Mouse (Mus musculus): ENCODE measurements around the gene Lama2.

The Lama2 gene

GRCm38 (mm10) chr10:27619658-27620057 lies at the start of gene Lama2:
Gene Lama2 (minus strand): TSS chr10:27619758.
- no peak for DNase-seq (ENCODE audit: low spot score)

DNA sequence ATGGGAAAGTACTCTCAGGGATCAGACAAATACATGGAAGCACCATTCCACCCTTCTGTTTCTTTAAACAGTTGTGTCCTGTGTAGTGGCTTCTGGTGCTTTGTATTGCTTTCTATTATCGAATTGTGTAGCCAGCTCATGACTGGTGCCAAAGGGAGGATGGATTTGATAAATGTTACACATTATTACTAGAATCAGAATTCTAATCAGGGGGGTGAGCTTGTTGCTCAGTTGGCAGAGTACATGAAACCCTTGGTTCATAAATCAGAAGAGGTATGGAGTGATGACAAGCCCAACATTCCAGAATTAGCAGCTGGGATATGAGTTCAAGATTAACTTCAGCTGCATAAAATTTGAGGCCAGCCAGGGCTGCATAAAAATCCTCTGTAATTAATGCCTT lies 44.8 kb upstream of the Lama2 start:
- no peak for DNase-seq (ENCODE audit: low spot score)

- DNase-seq (ENCODE audit: low spot score), result no peak
Measured at GRCm38 (mm10) chr10:27663396-27663795, 43.8 kb upstream of the Lama2 start.

DNA sequence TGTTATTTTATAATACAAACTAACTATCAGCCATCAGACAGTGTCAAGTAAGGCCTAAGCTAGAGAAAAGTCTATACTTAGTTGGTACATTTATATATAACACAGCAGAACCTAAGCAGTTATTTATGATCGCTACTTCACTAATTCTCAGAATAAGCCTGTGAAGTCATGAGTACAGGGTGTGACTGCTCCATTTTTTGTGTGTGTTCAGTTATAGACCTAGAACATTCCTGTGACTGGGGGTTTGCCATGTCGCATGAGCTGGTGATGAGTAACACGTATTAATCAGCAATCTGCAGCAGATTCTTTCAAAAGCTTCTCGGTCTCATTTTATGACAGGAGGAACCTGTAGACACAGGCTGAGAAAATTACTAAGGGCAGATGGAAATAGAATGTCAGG lies 34.6 kb upstream of the Lama2 start:
- DNase-seq (ENCODE audit: low spot score), result no peak

DNA sequence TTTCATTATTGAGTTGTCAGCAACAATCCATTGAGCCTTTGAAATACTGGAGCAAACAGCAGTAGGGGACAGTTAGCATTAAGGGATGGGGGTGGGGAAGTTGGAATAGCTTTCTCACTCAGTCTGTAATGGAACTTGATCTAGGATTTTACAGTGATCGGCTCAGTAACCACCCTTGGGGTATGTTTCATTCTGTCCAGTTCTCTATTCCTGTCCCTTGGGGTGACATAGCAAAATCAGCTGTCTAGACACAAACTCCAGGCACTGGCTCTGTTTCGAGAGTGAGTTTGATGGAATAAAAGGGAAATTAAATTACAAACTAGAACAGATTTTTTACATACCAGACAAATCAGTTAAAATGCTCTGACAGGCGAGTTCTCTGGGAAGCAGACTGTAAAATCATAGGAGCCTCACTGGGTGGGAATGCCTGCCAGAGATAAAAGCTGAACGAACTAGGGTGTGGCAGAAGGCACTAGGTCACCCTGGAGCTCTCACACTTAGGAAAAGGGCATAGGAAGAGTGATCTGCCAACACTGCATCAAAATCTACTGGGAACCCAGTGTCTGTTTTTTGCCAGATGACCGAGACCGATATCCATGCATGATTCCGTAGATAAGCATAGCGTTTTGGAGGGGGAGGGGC lies 33.3 kb upstream of the Lama2 start:
- DNase-seq (ENCODE audit: low spot score), result no peak

DNA sequence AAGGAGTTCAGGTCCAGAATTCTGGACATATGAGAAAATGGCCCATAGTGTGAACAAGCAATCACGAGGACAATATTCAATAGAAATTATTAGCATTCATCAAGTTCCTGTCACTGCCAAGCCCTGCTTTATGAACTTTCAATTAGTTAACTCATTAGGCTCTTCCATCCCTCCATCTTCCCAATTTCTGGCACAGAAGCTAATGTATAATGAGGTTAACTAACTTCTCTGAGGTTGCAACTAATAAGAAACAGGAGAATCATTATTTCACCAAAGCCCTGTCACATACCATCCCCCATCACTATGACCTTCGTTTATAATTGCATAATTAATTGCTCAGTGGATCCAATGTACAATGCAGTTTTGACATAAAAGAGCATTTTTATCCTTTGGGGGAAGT lies 16.2 kb upstream of the Lama2 start:
- DNase-seq (ENCODE audit: low spot score), result no peak

DNA sequence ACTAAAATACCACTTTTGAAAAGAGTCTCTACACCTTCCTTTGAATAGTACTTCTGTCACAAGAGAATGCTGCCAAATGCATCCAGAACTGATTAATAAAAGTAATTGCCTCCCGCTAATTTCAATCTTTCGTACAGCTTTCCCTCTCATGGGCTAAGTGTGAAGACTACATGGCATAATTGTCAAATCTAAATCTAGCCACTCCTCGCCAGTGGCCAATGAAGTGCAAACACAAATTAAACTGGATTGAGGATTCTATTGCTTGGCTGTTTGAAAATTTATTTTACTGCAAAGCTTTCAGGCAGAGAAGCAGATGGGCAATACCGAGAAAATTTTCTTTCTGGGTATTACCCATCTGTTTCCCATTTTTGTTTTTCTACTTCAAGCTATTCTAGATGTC lies 11.4 kb upstream of the Lama2 start:
- no peak for DNase-seq (ENCODE audit: low spot score)

DNA sequence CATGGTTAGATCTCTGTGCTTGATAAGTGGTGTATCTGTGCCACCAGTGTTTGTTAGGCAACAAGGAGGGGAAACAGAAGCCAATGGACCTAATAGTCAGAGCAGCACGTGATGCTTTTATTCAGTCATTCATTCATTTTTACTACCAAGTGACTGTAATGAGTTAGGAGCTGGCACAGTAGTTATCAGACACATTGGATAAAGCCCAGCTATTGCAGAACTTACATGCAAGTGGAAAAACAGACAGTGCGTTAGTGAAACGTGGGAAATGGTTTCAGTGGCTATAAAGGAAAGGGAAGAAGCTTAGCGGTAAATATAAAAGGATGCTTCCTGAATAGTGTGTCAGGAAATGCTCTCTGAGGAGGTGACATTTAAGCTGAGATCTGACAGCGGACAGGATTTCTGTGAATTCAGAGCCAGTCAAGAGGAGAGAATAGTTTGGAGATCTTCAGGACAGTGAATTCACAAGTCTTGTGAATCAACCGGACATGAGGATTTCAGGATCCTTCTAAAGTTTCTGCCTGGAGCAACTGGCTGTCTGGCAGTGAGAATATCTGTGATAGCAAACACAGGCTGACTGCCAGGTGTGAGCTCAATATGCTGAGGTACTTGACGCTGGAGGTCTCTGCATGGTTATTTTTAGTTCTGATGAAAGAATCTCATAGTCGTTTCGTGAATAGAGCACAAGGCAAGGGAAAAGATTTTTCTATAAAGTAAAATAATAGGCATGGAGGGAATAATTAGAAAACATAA lies 2.3 kb upstream of the Lama2 start:
- no peak for DNase-seq (ENCODE audit: low spot score)

- DNase-seq (ENCODE audit: low spot score), result no peak
Measured at GRCm38 (mm10) chr10:27617522-27618020, 2.0 kb downstream of the Lama2 start.

- DNase-seq (ENCODE audit: low spot score), result peak; percentile 12
Measured at GRCm38 (mm10) chr10:27616641-27617415, 2.7 kb downstream of the Lama2 start.

DNA sequence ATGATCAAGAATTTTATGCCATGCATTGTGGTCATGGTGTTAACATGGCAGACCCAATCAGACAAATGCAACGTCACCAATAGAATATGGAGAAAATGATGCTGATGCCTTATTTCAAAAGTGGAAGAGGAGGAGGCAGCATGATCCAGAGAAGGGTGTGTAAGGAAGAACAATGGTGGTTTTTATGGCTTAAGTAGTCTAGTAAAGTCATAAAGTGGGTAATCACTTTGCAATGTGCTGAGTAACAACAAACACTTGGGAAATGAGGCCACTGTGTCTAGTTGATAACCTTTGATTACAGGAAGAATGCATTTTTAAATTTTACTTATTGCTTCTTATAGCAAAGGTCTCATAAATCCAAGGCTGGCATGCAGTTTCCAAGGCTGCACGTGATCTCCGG lies 23.9 kb downstream of the Lama2 start:
- no peak for DNase-seq (ENCODE audit: low spot score)

- no peak for DNase-seq (ENCODE audit: low spot score)
Measured at GRCm38 (mm10) chr10:27533217-27533616, 86.3 kb downstream of the Lama2 start.

- no peak for DNase-seq (ENCODE audit: low spot score)
Measured at GRCm38 (mm10) chr10:27508847-27509459, 110.6 kb downstream of the Lama2 start.

- no peak for DNase-seq (ENCODE audit: low spot score)
Measured at GRCm38 (mm10) chr10:27500863-27501262, 118.7 kb downstream of the Lama2 start.

DNA sequence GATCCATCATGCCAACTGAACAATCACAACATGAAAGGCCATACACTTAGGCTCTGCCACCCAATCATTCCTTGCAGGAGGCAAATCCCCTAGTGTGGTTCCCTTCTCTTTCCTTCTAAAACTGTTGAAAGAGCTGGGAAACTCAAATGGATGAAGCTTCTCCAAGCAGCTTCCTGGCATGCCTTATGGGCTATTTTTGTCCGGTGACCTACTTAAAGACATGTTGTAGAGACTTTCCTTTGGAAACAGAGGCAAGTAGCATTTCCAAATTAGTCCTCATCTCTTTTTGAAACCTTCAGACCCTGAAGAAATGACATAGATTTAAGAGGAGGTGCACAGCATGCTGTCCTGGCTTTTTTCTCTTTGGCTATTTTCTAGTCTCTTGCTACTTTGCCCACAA lies 131.1 kb downstream of the Lama2 start:
- DNase-seq (ENCODE audit: low spot score), result no peak

DNA sequence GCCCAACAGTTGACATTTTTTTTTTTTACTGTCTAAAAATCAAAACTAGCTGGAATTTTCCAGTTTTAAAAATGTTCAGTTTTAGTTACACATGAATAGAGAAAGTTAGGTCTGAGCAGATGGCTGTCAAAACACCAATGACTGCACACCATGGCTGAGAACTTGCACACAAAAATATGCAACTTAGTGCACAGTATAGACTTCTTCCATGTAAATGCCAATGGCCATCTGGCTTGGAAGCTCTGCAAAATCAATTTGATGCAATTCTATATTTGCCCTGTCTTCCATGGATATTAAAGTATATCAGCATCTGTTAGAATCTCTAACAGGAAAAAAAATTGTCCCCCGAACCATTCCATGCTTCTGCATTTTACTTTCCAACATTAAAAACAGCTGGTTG lies 135.5 kb downstream of the Lama2 start:
- no peak for DNase-seq (ENCODE audit: low spot score)

DNA sequence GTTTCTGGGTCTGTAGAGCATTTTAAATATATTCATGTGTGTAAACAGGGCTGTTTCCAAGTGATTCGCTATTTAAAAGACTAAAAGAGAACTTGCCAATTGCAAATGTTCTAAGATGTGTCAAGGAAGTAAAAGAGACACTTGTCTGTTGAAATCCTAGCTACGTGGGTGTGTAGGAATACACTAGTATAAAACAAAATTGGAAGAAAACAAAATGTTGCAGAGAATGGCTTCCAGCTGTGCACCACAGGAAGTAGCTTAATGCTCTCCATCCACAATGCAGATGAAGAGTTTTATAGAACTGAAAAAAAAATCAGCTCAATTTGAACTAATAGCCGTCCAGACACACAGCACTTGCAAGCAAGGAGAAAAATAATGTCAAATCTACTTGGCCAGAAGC lies 144.0 kb downstream of the Lama2 start:
- no peak for DNase-seq (ENCODE audit: low spot score)

DNA sequence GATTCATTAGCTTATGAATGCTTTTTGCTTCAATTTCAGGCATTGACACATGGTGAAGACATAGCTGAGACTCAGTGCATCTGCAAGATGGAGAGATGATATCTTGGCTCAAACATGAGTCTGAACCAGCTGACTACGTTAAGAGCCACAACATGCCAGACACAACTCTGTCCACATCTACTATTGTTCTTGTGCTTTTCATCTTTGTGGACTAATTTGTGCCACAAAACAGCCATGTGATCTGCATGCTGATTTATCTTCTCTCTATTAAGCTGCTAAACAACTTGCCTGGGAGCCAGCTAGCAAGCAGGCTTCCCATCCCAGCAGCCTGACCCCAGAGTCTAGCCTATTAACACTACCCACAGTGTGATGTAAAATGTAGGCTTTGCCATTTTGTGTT lies 151.3 kb downstream of the Lama2 start:
- no peak for DNase-seq (ENCODE audit: low spot score)

DNA sequence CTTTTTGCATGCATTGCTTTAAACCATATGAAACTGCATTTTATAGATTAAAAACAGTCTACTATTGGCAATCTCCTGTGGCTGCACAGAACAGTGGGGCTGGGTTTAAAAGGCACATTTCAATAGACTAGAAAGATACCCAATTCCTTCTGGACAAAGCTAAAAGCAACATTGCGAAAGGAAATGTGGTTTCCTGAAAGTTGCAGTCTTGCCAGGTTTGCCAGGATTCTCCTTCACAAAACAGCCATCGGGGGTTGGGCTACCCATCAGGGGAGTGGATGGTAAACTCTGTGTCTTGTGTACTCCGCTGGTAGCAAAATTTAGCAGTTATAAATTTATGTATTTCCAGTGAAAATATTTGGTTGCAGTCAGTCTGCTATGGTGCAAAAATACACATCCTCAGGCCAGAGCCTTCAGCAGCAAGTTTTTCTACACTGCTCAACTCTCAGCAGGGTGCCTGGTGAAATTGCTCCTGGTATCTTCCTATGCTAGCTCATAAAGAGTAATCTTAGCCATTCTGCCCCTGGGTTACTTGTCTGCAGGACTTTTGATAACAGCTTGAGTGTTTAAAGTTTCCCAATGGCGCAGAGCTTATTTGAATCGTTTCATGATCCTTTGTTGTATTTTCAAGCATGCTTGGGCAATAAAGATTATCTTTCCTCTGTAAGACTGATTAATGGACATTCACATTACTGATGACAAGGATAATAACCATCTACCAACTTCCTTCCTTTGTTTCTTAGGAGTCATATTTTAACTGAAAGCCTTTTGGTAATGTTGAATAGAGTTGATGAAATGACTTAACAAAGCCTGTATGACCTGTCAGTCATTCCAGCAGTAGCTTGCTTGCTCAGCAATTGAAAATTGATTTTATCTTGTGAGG lies 205.7 kb downstream of the Lama2 start:
- no peak for DNase-seq (ENCODE audit: low spot score)

DNA sequence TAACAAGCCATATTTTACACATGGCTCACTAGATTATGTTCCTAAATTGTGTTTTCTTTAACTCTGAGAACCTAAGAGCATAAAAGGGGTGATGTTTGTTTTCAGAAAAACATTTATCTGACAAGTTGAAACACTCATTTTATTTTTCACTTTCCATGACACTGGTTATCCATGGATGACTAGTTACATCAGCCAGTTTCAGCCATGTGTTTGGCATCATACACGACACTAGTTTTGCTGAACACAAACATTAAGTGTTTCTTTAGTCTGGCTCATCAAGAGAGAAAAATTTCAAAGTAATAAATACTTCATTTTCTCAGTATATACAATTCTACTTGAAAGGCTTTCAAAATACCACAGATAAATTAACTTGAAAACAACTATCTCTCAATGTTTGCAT lies 228.8 kb downstream of the Lama2 start:
- no peak for DNase-seq (ENCODE audit: low spot score)

- no peak for DNase-seq (ENCODE audit: low spot score)
Measured at GRCm38 (mm10) chr10:27387531-27387930, 232.0 kb downstream of the Lama2 start.

All from urinary bladder, postnatal 25 days (tissue).